Mouse (Mus musculus) urinary bladder, postnatal 25 days (tissue): ENCODE measurements around the gene Lad1.

Experiments
- DNase-seq: peaks from one replicate; pipeline ENCODE4 v3.0.0; 2022; ENCODE audit warnings: low spot score

The Lad1 gene

GRCm38 (mm10) chr1:135882385-135883109 lies 64.1 kb downstream of the Lad1 start:
- peak; percentile 37 for DNase-seq
